Mouse (Mus musculus) CD4-positive, CD25-positive, alpha-beta regulatory T cell, adult 2 months (primary cell): ENCODE measurements around the gene B3gnt3.

Source experiments
- DNase-seq: peaks from one replicate; pipeline ENCODE4 v3.0.0-alpha.2; 2012; ENCODE audit warnings: low read depth, low spot score

B3gnt3 gene

DNA sequence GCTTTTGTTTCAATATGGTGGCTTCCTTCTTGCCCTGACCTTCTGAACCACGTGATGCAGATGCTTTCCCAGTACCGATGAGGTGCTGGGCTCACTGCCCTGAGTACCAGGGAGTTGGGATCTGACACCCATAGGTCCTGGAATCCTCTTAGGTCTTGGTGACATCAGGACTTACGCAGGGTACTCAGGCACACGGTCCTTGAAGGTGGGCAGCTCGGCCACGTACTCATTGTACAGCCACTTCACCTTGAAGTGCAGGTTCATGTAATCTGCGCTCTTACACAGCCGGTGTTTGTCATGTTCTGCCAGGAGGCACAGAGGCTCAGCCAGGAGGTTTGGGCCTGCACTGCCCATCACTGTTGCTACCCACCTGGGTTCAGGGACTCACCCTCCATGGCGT, 56.1 kb downstream of the B3gnt3 start:
- no peak for DNase-seq
